Mouse (Mus musculus) left cerebral cortex, postnatal 4 days (tissue): ENCODE results near the gene Fsip1. TPM values are rescaled to one million over a fixed set of nuclear protein-coding genes. Genes with fewer than 3 reads are reported as not detected.
A peak's percentile ranks its signal among the peaks of the same experiment; 100 is the strongest.

Experiments used
- DNase-seq: peaks from one replicate; pipeline ENCODE4 v3.0.0-alpha.2; 2022
- intact Hi-C: fragments of 180-260 bp; cut with DNase I; formaldehyde crosslinking; loops from one replicate; pipeline ENCODE4 v1.15.1; 2025
- total RNA-seq, 2 experiments: library from RNA; stranded (reverse); gene quantifications; 2 replicates each; pipeline ENCODE4 v1.2.3; 2021

Fsip1 gene
- total RNA-seq, 2 experiments from 2014 or later, result 4.2 to 5.3 TPM

- intact Hi-C loops, result no loop called here
- DNase-seq, result no peak
Observed at GRCm38 (mm10) chr2:118127516-118128288, 129.1 kb downstream of the Fsip1 start.

DNA sequence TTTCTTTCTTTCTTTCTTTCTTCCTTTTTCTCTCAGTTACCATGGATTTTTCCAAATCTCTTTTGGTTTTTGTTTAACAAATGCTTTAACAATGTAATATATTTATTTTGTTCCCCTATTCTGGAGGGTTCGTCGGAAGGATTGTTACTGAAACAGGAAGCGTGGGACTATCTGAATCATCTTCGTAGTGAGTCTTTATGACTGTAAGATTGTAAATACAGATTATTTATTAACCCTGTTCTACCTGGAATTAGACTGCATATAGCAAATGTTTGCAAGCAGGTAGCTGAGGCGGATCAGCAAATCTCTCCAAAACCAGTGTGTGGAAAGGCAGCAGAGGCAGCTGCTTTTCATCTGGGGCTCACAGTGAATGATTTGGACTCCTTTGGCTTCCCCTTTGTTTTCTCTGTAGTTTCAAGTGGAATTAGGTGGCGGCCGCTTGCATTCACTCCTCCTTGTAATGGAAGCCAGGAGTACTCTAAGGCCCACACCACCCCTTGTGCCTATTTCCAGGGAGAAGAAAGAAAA lies 130.8 kb downstream of the Fsip1 start:
- intact Hi-C loops, result no loop called here

GRCm38 (mm10) chr2:118125211-118125939 lies 131.4 kb downstream of the Fsip1 start:
- intact Hi-C loops, result no loop called here
- no peak for DNase-seq

More for the DNA sequence above, 130.8 kb downstream of the Fsip1 start:
- DNase-seq, result no peak

DNA sequence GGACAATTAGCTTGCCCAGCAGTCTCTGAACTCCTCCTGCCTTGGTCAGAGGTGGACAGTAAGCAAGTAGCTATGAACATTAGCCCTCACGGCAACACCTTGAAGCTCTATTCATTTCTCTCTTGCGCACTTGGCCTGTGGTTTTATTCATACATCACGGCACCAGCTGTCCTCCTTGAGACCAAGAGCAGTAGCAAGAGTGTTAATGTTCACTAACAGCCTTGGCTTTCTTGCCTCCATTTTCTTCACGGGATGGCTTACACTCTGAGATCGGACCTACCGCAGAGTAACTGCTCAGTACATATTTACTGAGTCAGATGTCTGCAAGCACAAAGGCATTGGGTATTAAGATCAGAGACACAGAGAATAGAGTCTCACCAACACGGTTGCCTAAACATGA lies 132.3 kb downstream of the Fsip1 start:
- DNase-seq, result no peak
- intact Hi-C loops, result no loop called here

DNA sequence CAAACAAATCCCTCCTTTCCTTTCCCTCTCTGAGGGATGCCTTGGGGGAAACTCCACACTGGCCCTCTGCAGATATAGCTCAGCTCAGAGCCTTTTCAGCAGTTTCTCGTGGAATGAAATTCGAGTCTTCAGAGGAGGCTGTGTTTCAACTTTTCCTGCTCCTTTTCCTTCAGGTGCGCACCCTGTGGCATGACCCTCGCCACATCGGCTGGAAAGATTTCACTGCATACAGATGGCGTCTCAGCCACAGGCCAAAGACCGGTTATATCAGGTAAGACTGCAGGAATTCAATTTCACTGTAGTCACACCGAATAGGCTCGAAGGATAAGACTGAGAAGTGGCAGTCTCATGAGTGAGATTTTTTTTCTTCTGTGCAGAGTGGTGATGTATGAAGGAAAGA lies 133.0 kb downstream of the Fsip1 start:
- intact Hi-C loops, result no loop called here
- DNase-seq, result no peak

GRCm38 (mm10) chr2:118122291-118122690 lies 134.5 kb downstream of the Fsip1 start:
- no peak for DNase-seq
- intact Hi-C loops, result no loop called here

DNA sequence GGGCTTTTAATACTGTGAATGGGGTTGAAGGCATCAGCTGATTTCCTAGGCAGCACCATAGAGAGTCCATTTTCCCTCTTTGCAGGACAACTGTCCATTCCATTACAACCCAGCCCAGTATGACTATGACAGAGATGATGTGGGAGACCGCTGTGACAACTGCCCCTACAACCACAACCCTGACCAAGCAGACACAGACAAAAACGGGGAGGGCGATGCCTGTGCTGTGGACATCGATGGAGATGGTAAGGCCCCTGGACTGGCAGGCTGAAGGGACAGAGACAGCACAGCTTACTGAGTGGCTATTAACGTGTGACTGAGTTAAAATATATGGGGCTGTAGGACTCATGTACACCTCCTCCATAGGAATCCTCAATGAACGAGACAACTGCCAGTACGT lies 136.0 kb downstream of the Fsip1 start:
- intact Hi-C loops, result no loop called here

DNA sequence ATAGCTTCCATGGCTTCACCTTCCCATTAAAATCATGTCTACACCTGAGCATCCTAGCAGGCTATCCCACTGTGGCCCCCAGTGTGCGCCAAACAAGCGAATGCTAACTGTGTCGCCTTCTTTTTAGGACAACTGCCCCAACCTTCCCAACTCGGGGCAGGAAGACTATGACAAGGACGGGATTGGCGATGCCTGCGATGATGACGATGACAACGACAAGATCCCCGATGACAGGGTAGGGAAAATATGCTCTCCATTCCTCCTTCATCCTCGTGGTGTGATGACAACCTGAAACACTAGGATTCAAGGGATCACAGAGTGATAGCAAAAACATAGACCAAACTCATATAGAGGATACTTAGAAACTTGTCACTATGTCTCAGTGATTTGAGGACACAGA lies 136.7 kb downstream of the Fsip1 start:
- no peak for DNase-seq
- intact Hi-C loops, result no loop called here

More for the DNA sequence above, 136.0 kb downstream of the Fsip1 start:
- no peak for DNase-seq

DNA sequence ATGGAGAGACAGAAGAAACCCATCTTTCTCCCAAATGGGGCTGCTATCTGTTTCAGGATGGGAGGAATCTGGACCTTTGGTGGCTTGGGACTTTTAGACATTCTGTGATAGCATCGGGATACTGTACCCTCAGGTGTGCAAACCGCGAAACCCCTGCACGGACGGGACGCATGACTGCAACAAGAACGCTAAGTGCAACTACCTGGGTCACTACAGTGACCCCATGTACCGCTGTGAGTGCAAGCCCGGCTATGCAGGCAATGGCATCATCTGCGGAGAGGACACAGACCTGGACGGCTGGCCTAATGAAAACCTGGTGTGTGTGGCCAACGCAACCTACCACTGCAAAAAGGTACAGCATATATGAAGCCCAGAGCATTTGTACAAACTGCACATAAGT lies 137.1 kb downstream of the Fsip1 start:
- no peak for DNase-seq
- intact Hi-C loops, result loop anchor here (10.0 kb wide), 2 partner anchors 125 to 665 kb away; no protein-coding TSS in a partner anchor

- DNase-seq, result no peak
- intact Hi-C loops, result loop anchor here (10.0 kb wide), 2 partner anchors 126 to 664 kb away; no protein-coding TSS in a partner anchor
Observed at GRCm38 (mm10) chr2:118118515-118118914, 138.3 kb downstream of the Fsip1 start.

DNA sequence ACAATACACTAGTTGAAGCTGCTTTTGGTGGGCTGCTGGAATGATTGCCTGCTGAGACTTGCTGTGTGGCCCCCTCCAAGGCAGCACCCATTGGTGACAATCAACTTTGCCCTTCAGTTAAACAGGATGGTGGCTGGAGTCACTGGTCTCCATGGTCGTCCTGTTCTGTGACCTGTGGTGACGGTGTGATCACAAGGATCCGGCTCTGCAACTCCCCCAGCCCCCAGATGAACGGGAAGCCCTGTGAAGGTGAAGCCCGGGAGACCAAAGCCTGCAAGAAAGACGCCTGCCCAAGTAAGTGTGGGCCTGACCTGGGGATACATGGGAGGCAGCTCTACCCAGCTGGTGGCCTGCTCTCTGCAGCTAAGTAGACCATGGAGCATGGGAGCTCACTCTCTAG lies 138.7 kb downstream of the Fsip1 start:
- intact Hi-C loops, result loop anchor here (10.0 kb wide), 2 partner anchors 127 to 663 kb away; no protein-coding TSS in a partner anchor

DNA sequence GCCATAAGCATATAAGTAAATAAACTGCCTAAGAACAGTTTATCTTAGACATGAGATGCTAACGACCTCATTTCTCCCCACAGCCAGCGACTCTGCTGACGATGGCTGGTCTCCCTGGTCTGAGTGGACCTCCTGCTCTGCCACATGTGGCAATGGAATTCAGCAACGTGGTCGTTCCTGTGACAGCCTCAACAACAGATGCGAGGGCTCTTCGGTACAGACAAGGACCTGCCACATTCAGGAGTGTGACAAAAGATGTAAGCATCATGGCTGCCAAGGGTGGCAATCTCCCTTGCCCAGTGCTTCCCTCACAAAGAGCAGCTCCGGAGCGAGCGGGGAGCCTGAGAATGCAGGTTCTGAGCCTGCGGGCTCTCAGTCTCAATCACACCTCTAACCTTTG lies 139.4 kb downstream of the Fsip1 start:
- DNase-seq, result no peak
- intact Hi-C loops, result loop anchor here (10.0 kb wide), 2 partner anchors 127 to 663 kb away; no protein-coding TSS in a partner anchor

More for the DNA sequence above, 138.7 kb downstream of the Fsip1 start:
- DNase-seq, result no peak

DNA sequence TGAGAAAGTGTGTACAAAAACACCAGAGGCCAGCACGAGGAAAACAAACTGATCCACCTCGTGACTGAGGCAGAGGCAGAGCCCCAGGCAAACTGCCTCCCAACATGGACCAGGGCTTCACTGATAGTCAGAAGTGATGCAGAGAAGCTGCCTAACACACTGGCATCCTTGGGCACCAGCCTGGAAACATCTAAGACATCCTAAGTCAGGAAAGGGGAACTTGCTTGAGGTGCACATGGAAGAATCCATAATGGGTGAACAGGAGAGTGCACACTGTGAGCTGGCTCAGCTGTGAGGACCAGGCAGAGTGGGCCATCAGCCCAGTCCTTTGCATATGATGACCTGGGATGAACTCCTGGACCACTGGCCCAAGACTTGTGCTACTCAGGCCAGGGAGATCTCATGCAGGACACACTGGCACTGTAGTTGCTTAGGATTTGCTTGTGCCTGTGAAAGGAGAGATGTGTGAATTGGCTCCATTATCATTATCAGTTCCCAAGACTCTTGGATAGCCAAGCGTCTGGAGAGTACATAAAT lies 139.9 kb downstream of the Fsip1 start:
- intact Hi-C loops, result loop anchor here (10.0 kb wide), 2 partner anchors 128 to 662 kb away; no protein-coding TSS in a partner anchor
- DNase-seq, result no peak

GRCm38 (mm10) chr2:118116180-118116579 lies 140.6 kb downstream of the Fsip1 start:
- no peak for DNase-seq
- intact Hi-C loops, result loop anchor here (10.0 kb wide), 2 partner anchors 129 to 661 kb away; no protein-coding TSS in a partner anchor

DNA sequence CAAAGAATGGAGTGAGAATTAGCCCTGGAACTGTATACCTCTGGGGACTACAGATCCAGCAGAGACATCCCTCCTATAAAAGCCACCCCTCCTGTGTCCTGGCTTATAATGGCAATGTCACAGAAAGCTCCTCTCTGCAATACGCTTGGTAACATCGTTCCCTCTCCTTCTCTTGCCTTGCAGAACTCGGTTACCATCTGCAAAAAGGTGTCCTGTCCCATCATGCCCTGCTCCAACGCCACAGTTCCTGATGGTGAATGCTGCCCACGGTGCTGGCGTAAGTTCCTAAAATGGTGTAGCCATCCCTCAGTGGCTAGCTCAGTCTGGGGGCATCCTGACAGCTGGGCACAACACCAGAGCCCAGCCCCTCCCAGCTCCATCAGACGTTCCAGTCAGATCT lies 141.1 kb downstream of the Fsip1 start:
- intact Hi-C loops, result loop anchor here (10.0 kb wide), 2 partner anchors 129 to 661 kb away; no protein-coding TSS in a partner anchor
- no peak for DNase-seq

- DNase-seq, result no peak
- intact Hi-C loops, result loop anchor here (5.0 to 10.0 kb wide), 3 partner anchors 130 to 660 kb away; no protein-coding TSS in a partner anchor
Observed at GRCm38 (mm10) chr2:118114671-118115070, 142.1 kb downstream of the Fsip1 start.

DNA sequence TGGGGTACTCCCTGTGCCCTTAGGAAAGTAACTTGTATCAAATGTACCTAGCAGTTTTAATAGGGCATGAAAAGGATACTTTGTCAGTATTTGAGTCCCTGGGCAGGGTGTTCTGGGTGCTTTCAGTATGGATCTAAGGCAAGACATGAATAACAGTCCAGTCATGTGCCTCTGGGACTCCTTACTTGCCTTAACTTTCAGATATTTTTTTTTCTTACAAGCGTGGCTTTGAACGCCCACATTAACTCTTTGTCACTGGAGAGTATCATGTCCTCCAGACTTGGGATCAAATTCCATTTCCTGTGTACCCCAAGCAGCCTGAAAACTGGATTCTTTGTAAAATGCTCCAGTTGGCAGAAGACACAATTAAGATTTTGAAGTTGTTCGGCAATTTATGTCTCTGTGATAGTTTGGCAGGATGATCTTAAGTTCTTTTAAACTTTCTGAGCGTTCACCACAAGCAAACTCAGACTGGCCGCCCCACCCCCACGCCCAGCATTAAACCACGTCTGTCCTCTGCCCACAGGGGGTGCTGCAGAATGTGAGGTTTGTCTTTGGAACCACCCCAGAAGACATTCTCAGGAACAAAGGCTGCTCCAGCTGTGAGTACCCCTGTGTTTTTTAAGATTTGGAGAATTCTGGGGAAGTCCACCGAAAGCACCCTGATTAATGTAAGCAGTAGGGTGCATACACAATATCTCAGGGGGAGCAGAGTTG lies 142.8 kb downstream of the Fsip1 start:
- no peak for DNase-seq
- intact Hi-C loops, result loop anchor here (5.0 to 10.0 kb wide), 3 partner anchors 131 to 659 kb away; no protein-coding TSS in a partner anchor

DNA sequence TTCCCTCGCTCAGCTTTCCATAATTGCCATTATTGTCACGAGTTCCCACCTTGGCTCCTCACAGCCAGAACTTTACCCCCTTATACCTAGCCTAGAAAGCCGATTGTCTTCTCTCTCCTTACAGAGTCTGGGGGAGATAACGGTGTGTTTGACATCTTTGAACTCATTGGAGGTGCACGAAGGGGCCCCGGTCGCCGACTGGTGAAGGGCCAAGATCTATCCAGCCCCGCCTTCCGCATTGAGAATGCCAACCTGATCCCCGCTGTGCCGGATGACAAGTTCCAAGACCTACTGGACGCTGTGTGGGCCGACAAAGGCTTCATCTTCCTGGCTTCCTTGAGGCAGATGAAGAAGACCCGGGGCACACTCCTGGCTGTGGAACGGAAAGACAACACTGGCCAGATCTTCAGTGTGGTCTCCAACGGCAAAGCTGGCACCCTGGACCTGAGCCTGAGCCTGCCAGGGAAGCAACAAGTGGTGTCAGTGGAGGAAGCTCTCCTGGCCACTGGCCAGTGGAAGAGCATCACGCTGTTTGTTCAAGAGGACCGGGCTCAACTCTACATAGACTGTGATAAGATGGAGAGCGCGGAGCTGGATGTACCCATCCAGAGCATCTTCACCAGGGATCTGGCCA lies 143.8 kb downstream of the Fsip1 start:
- intact Hi-C loops, result loop anchor here (5.0 to 10.0 kb wide), 3 partner anchors 132 to 658 kb away; no protein-coding TSS in a partner anchor
- DNase-seq, result peak; percentile 67

DNA sequence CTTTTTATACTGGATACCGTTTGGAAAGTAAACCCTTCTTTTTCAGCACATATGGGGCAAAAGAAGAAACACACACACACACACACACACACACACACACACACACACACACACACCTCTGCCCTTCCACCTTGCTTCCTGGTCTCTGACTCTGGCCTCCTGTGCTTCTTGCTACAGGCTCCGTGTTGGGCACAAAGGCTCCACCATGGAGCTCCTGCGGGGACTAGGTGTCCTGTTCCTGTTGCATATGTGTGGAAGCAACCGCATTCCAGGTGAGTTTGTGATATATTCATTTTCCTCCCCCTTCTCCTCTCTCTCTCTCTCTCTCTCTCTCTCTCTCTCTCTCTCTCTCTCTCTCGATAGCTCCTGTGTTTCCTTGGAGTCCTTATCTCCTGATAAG lies 144.3 kb downstream of the Fsip1 start:
- intact Hi-C loops, result loop anchor here (5.0 to 10.0 kb wide), 3 partner anchors 132 to 658 kb away; no protein-coding TSS in a partner anchor
- no peak for DNase-seq
